Mouse (Mus musculus) liver (tissue): ENCODE measurements around the gene Bglap.
A peak's percentile ranks its signal among the peaks of the same experiment; 100 is the strongest.
"Not testable (repeated sequence)": the region's sequence is repeated elsewhere in the genome, so short reads cannot be mapped to it uniquely, and the experiment has no call there.

Experiments
- DNase-seq: peaks from one replicate; pipeline ENCODE4 v3.0.0-alpha.2; 2020; ENCODE audit warnings: mixed read lengths

Gene Bglap

GRCm38 (mm10) chr3:88393776-88394375, 9.6 kb upstream of the Bglap start:
- no peak for DNase-seq

- DNase-seq = not testable (repeated sequence)
Measured at GRCm38 (mm10) chr3:88382383-88382782, 1.9 kb downstream of the Bglap start.

- DNase-seq = peak; percentile 72
Measured at GRCm38 (mm10) chr3:88381389-88382315, 2.6 kb downstream of the Bglap start.

GRCm38 (mm10) chr3:88378599-88378998, 5.7 kb downstream of the Bglap start, which contains the start of gene Bglap2:
Gene Bglap2 (minus strand): TSS chr3:88378699.
- not testable (repeated sequence) for DNase-seq

GRCm38 (mm10) chr3:88376644-88377043, 7.6 kb downstream of the Bglap start:
- DNase-seq = not testable (repeated sequence)

DNA sequence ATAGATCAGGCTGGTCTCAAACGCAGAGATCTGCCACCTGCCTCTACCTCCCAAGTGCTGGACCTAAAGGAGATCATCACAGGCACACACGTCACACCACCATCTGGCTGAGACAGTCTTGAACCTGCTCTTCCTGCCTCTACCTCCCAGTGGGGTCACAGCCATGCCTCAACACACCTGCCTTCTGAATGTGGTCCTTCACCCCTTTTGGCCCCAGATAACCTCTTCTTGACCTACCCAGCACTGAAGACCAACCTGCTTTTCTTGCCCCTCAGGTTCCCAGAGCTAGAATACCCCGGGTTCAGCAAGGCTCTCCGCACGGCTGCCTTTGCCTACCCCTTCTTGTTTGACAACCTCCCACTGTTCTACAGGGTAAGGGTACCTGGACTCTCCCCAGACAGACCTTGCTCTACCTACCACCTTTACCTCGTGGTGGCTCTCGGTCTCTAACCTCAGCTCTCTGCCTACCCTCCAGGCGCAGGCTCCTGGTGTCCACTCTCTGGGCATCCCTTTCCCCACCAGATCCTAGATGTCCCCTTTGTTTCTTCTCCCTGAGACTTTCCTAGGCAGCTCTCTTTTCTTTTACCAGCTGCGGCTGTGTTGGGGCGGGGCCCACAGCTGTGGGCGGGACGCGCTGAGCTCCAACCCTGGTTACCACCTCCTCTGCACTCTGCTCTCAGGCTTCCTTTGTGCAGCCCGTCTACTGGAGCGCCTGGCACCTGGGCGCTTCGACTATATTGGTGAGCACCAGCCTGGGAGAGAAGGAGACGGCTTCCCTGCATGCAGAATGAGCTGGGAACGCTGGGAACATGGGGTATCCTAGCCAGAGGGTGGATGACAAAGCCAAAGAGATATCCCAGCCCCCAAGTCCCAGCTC, 8.3 kb downstream of the Bglap start:
- DNase-seq = peak; percentile 65

- not testable (repeated sequence) for DNase-seq
Measured at GRCm38 (mm10) chr3:88372643-88373042, 11.6 kb downstream of the Bglap start, which contains the start of gene Bglap3. Gene Bglap3 (minus strand): TSS chr3:88372743.

- DNase-seq = not testable (repeated sequence)
Measured at GRCm38 (mm10) chr3:88368511-88368910, 15.8 kb downstream of the Bglap start.

GRCm38 (mm10) chr3:88367517-88367916, 16.7 kb downstream of the Bglap start:
- DNase-seq = not testable (repeated sequence)

DNA sequence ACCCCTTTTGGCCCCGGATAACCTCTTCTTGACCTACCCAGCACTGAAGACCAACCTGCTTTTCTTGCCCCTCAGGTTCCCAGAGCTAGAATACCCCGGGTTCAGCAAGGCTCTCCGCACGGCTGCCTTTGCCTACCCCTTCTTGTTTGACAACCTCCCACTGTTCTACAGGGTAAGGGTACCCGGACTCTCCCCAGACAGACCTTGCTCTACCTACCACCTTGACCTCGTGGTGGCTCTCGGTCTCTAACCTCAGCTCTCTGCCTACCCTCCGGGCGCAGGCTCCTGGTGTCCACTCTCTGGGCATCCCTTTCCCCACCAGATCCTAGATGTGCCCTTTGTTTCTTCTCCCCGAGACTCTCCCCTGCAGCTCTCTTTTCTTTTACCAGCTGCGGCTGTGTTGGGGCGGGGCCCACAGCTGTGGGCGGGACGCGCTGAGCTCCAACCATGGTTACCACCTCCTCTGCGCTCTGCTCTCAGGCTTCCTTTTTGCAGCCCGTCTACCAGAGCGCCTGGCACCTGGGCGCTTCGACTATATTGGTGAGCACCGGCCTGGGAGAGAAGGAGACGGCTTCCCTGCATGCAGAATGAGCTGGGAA, 17.3 kb downstream of the Bglap start:
- peak; percentile 64 for DNase-seq

- DNase-seq = no peak
Measured at GRCm38 (mm10) chr3:88365705-88366361, 18.4 kb downstream of the Bglap start.

DNA sequence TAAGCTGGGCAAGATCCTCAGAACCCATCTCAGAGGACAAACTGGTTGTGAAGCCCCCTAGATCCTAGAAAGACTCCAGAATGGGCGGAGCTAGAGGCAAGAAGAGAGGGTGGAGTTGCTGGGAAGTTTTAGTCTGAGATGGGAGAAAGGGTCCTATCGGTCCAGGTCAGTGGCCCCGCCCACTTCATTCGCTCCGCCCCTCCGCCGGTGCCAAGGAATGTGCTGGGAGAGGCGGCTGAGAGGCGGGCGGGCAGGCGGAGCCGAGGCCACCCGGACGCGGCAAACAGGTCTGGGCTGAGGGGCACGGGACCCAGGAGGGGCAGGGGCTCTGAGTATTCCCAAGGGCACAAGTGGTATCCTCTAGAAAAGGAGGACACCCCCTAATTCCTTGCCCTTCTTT, 19.9 kb downstream of the Bglap start, which contains the start of gene Paqr6:
Gene Paqr6 (plus strand): TSS at position 248 of the 400 bp plus-strand sequence.
- DNase-seq = peak; percentile 97

DNA sequence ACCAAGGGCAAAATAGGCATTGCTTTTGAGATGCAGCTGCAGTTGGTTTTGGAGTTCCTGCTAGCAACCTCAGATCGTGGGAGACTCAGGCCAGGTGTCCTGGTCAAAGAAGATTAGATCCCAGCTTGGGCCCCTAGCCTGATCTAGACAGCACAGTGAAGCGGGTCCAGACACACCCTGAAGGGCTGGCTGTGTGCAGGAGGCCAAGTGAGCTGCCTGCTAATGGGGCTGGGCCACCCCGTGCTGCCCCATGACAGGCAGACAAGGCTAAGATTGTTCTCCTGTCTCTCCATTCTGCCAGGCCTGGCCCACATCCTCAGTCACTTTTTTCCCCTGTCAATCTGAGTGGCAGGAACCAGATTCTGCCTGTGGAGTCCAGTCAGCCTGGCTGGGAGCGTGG, 20.6 kb downstream of the Bglap start:
- DNase-seq = peak; percentile 88

GRCm38 (mm10) chr3:88361612-88362313, 22.5 kb downstream of the Bglap start:
- no peak for DNase-seq

DNA sequence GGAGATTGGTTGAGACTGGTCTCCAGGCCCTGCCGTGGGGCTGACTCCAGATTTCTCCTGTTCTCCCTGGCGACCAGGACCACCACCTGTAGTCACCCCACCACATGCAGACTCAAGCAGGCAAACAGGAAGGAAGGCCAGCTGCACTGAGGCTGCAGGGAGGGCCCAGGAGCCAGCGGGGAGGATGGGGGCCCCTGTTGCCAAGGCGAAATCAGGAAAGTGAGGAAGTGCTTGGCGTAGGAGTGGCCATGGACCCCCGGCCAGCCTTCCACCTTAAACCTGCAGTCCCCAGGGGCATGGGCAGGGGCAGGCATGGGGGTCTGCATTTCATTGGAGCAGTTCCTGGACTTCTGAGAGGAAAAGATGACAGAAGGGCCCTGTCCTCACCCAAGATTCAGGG, 23.2 kb downstream of the Bglap start:
- DNase-seq = no peak

- no peak for DNase-seq
Measured at GRCm38 (mm10) chr3:88359989-88360388, 24.3 kb downstream of the Bglap start.

DNA sequence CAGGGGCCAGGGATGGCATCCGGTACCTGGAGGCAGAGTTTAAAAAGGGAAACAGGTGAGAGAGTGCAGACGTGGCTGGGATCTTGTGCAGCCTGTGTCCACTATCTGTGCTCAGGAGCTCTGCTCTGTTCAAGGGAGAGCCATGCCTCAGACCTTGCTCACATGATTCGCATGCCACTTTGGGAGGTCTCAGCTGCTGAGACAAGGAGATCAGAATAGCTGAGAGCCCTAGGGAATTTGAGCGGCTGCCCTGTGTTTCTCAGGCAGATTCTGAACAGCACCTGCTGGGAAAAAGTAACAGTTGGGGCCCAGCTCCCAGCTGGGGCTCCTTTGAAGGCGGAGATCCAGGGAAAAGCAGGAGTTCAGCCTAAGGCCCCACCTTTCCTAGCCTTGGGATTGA, 24.7 kb downstream of the Bglap start:
- DNase-seq = no peak

GRCm38 (mm10) chr3:88354396-88355165, 29.7 kb downstream of the Bglap start:
- DNase-seq = no peak

GRCm38 (mm10) chr3:88352907-88353306, 31.4 kb downstream of the Bglap start:
- DNase-seq = no peak

- DNase-seq = no peak
Measured at GRCm38 (mm10) chr3:88350732-88351131, 33.5 kb downstream of the Bglap start.
